Mouse (Mus musculus) heart, postnatal 25 days (tissue): ENCODE measurements around the gene Spef1. TPM values are rescaled to one million over a fixed set of nuclear protein-coding genes. Genes with fewer than 3 reads are reported as not detected.

ENCODE experiments used
- DNase-seq: peaks from one replicate; pipeline ENCODE4 v3.0.0; 2022; ENCODE audit warnings: low spot score
- intact Hi-C: fragments of 180-260 bp; cut with DNase I; formaldehyde crosslinking; loops from one replicate; pipeline ENCODE4 v1.15.1; 2025
- total RNA-seq, 2 experiments: library from RNA; stranded (reverse); gene quantifications; 2 replicates each; pipeline ENCODE4 v1.2.3; 2021

Spef1 gene
- total RNA-seq, 2 experiments from 2014 or later: 7.1 to 8.7 TPM

DNA sequence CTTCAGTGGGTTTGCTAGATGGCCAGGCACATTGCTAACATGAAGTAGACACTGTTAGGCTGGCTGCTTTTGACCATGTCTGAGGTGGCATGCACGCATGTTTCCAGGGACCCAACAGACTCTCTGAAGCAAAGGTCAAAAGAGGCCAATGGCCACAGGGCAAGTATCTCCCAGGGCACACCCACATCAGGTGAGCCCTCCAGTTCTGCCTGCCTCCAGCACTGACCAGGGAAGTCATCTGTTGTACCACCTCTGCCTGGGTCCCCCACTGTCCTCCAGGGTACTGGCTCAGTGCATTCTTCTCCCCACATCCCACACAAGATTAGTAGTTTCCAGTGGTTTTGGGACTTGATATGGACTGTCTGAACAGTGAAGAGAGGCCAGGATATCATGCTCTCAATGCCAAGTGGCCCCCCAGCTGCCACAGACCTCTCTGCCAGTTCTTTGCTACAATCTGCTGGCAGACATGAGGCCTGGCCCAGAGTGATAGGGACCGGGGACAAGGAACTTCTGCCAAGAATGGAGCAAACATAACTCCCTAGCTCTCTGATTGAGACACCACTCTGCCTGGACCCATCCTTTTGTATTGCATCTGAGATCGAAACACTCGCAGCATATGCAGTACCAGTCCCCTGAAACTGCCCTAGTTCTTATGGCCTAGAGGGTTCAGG is 22.2 kb upstream of the Spef1 start:
- intact Hi-C loops: loop anchor here (5.0 kb wide), 1 partner anchor 112 kb away; no protein-coding TSS in a partner anchor
- no peak for DNase-seq

- no peak for DNase-seq
- intact Hi-C loops: loop anchor here (5.0 kb wide), 1 partner anchor 111 kb away; no protein-coding TSS in a partner anchor
Measured at GRCm38 (mm10) chr2:131208356-131208755, 21.3 kb upstream of the Spef1 start.

GRCm38 (mm10) chr2:131206778-131207177 is 19.7 kb upstream of the Spef1 start, which contains the start of gene Ap5s1:
Gene Ap5s1 (plus strand): TSS chr2:131207078.
- intact Hi-C loops: loop anchor here (5.0 kb wide), 1 partner anchor 109 kb away; no protein-coding TSS in a partner anchor
- no peak for DNase-seq

DNA sequence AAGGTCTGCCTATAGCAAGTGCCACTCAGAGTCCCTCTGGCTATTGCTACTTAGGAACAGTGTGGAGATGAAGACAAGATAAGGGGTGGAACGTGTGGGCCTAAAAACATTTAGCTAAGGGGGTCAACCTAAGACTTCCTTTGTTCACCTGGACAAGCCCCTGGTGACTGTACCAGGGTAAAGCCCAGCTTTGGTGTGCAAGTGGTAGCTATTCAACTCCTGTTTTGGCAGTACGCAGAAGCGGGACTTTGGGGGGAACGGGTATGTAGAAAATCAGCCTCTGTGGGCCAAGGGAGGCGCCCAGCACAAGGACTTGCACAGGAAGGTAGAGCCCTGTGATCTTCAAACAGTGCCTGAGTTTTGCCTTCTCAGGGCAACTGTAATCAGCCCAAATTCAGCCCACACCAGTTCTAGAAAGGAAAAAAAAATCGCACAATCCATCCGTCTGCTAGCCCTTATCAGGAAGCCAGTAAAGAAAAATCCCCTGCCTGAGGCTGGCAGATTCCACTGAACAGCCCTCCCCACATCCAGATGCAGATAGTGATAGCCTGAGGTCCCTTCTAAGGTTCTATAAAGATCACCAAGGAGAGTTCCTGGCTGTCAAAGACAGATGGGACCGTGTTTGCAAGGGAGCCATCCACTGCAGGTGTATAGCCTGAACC is 18.6 kb upstream of the Spef1 start:
- intact Hi-C loops: loop anchor here (5.0 kb wide), 1 partner anchor 108 kb away; no protein-coding TSS in a partner anchor
- DNase-seq: no peak

DNA sequence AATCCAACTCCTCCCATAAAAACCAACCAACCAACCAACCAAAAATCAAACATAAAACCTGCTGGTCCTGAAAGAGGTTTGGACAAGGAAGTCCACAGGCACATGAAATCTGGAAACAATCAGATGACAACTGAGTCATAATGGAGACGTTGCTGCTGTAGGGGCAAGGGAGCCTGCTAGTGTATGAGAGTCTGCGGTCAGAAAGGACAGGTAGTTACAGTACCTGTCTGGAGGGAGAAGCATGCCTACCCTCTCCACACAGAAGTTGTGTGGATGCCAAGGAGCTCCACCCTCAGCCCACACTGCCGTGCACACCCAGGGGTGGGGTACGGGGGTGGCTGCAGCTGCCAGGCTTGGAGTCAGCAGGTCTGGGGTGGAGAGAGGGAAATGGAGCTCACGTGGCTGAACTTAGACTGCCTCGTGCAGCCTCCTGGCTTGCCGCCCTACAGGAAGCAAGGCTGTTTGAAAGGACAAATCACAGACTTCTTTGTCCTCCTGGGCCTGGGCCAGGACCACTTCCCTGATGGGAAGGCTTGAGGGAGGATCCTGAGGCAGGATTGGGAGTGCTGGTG is 17.4 kb upstream of the Spef1 start:
- peak; percentile 98 for DNase-seq
- intact Hi-C loops: no loop called here

DNA sequence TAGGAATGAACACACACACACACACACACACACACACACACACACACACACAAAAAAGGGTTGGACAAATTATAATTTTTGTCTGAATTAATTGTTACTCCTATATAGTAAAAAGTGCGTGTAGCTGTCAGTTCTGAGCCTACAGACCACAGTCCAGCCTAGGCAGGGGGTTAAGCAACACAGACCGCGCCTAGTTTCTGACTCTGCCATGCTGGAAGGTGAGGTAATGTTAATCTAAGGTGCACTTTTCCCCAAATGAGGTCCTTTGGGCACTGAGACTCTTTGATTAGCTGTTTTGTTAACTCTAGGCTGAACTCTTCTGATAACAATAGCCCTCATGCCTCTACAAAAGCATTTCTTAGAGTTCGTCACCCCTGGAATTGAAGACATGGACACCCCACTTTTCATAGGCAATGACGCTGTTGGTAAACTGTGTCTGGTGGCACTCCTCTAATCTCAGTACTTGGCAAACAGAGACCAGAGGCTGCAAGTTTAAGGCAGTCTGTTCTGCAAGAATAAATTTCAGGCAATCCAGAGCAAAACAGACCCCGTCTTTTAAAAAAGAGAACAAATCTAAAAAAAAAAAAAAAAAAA is 16.8 kb upstream of the Spef1 start:
- intact Hi-C loops: loop anchor here (2.0 kb wide), 1 partner anchor 23 kb away; the partner anchor contains the start of gene Cenpb
- no peak for DNase-seq

DNA sequence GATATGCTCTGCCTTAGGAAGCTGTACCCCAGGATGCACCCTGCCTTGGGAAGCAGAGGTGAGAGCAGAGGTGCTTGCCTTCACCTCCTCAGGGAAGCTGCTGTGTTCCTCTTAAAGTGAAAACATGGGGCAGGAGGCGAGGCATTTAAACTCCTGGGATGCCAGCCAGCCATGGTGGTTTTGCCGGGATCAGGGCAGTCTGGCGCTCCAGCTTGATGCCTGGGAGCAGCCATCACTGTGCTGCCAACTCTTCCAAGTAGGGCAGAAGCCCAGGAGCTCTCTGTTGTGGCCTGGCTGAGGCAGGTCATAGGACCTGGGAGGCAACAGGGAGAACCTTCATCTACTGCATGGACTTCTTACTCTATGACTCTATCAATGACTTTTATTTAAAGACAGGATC is 14.2 kb upstream of the Spef1 start:
- DNase-seq: no peak
- intact Hi-C loops: no loop called here

DNA sequence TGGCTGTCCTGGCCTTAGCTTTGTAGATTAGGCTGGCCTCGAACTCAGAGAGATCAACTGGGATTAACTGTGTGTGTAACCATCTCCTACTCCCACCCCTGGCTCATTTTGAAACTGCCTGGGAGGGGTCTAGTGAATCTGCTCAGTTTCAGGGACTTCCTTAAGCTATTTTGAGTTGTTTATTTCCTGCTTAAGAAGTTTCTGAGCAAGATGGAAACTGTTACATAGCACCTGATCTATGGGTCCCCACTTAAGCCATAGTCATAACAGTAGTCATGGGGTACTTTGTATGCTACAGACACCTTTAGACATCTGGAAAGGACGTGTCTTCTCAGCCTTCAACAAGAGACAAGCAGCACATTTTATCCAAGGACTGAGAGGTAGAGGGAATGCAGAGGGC is 13.6 kb upstream of the Spef1 start:
- intact Hi-C loops: no loop called here
- DNase-seq: no peak

DNA sequence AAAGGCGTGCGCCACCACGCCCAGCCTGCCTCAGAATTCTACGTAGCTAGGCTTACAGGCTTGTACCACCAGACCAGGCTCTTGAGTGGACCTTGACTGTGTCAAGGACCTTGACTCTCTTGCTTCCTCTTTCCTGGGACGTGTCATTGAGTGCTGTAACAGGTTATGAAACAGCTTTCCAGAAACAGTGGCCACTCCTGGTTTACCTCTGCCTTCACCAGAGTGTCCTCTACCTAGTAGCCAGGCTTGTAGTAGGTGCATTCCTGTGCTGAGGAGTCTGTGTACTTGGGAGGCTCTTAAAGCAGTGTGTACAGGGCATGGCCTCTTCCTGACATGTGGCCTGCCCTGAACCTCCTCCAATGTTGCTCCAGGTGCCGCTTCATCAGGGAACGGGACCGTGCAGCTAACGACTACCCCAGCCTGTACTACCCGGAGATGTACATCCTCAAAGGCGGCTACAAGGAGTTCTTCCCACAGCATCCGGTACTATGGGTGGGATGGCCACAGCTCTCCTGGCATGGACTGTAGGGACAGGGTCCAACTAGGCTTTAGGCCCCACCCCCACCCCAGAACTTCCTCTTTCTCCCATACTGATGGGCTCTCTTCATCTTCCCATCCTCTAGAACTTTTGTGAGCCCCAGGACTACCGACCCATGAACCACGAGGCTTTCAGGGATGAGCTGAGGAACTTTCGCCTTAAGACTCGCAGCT is 9.7 kb upstream of the Spef1 start:
- intact Hi-C loops: no loop called here

DNA sequence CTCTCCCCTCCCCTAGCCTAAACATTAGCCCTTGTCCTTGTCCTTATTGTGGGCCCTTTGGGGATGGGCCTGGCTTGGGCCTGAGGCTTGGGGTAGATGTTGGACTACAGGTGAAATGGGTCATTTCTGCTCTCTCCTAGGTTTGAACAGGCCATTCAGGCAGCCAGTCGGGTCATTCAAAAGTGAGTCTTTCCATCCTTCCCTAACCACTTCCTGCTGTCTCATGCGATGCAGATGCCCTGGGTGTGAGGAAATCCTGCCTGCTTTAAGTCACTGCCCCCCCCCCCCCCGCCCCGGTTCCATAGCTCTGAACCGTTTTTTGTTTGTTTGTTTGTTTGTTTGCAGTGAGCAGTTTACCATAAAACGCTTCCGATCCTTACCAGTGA is 3.9 kb upstream of the Spef1 start:
- intact Hi-C loops: loop anchor here (5.0 kb wide), 1 partner anchor 226 kb away; no protein-coding TSS in a partner anchor
- DNase-seq: no peak

More for the DNA sequence above, 9.7 kb upstream of the Spef1 start:
- DNase-seq: no peak

- DNase-seq: no peak
Measured at GRCm38 (mm10) chr2:131190344-131191004, 3.4 kb upstream of the Spef1 start.

GRCm38 (mm10) chr2:131189521-131190309 is 2.6 kb upstream of the Spef1 start:
- intact Hi-C loops: loop anchor here (5.0 to 10.0 kb wide), 2 partner anchors 228 to 325 kb away; no protein-coding TSS in a partner anchor

More at GRCm38 (mm10) chr2:131190344-131191004, 3.4 kb upstream of the Spef1 start:
- intact Hi-C loops: loop anchor here (5.0 kb wide), 1 partner anchor 227 kb away; no protein-coding TSS in a partner anchor

GRCm38 (mm10) chr2:131188311-131188710 is 1.2 kb upstream of the Spef1 start:
- intact Hi-C loops: loop anchor here (10.0 kb wide), 1 partner anchor 326 kb away; no protein-coding TSS in a partner anchor

More at GRCm38 (mm10) chr2:131189521-131190309, 2.6 kb upstream of the Spef1 start:
- DNase-seq: no peak

DNA sequence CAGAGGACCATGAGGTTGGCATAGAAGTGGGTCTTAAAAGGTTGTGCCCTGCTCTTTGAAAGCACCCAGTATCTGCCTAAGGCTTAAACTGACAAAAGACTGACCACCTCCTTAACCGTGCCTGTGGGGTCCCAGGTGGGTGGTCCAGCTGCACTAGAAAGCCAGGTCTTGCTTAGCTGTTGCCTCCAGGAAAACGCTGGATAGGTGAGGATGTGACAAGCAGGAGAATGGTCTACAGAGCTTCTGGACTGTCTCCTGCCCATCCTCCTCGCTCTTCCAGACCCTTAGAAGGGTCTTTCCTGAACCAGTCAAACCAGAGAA is 480 bp upstream of the Spef1 start:
- intact Hi-C loops: loop anchor here (10.0 kb wide), 1 partner anchor 327 kb away; no protein-coding TSS in a partner anchor
- no peak for DNase-seq

More at GRCm38 (mm10) chr2:131188311-131188710, 1.2 kb upstream of the Spef1 start:
- no peak for DNase-seq

- intact Hi-C loops: loop anchor here (10.0 kb wide), 1 partner anchor 328 kb away; no protein-coding TSS in a partner anchor
Measured at GRCm38 (mm10) chr2:131186343-131186742, 739 bp downstream of the Spef1 start.

GRCm38 (mm10) chr2:131179990-131180587 is 7.0 kb downstream of the Spef1 start, which contains the start of gene Cenpb:
Gene Cenpb (minus strand): TSS chr2:131180067.
- peak; percentile 73 for DNase-seq
- intact Hi-C loops: loop anchor here (2.0 to 10.0 kb wide), 4 partner anchors 23 to 335 kb away; no protein-coding TSS in a partner anchor

More at GRCm38 (mm10) chr2:131186343-131186742, 739 bp downstream of the Spef1 start:
- no peak for DNase-seq

- no peak for DNase-seq
Measured at GRCm38 (mm10) chr2:131179246-131179886, 7.7 kb downstream of the Spef1 start.

More at GRCm38 (mm10) chr2:131179246-131179886, 7.7 kb downstream of the Spef1 start:
- intact Hi-C loops: no loop called here
